Mouse (Mus musculus) frontal cortex, postnatal 36 days (tissue): ENCODE measurements around the gene Rgcc.
A peak's percentile ranks its signal among the peaks of the same experiment; 100 is the strongest.

Experiments used
- DNase-seq, 2 experiments: peaks; one replicate each; pipeline ENCODE4 v3.0.0; 2022; ENCODE audit warnings: low spot score in 2 of 2

The Rgcc gene

GRCm38 (mm10) chr14:79241656-79242385 lies 59.6 kb downstream of the Rgcc start:
- DNase-seq, result no peak

GRCm38 (mm10) chr14:79241057-79241570 lies 60.3 kb downstream of the Rgcc start:
- DNase-seq, result no peak

- DNase-seq, result peak; percentile 43 to 64
Observed at GRCm38 (mm10) chr14:79239402-79239801, 62.0 kb downstream of the Rgcc start.
